Mouse (Mus musculus) embryonic facial prominence, embryonic 11.5 days (tissue): ENCODE measurements around the gene Hist1h4b. TPM values are rescaled to one million over a fixed set of nuclear protein-coding genes. Genes with fewer than 3 reads are reported as not detected.
"Not testable (repeated sequence)": the region's sequence is repeated elsewhere in the genome, so short reads cannot be mapped to it uniquely, and the experiment has no call there.

Experiments
- ATAC-seq: fragments of 200-750 bp; cut with Nextera tagmentation; replicated peaks from 2 replicates; pipeline ENCODE4 v1.8.0; 2017; ENCODE audit warnings: low read depth; ENCODE audit not compliant: insufficient number of reproducible peaks, low FRiP score, low TSS enrichment
- DNase-seq: peaks from one replicate; pipeline ENCODE4 v3.0.0-alpha.2; 2015; ENCODE audit warnings: low spot score
- H3K27ac ChIP-seq: fragments of 300-500 bp; sonication (generic); replicated peaks from 2 replicates; pipeline ENCODE4 v1.5.1; 2014; ENCODE audit warnings: mild to moderate bottlenecking, low read depth, low read length, control low read depth
- H3K27me3 ChIP-seq: fragments of 300-500 bp; sonication (generic); 2 replicates; pipeline ENCODE4 v1.6.1; 2014; ENCODE audit warnings: mild to moderate bottlenecking, low read length, moderate library complexity, mixed read lengths; ENCODE audit not compliant: control insufficient read depth, insufficient read depth
- H3K36me3 ChIP-seq: fragments of 300-500 bp; sonication (generic); replicated peaks from 2 replicates; pipeline ENCODE4 v1.6.1; 2014; ENCODE audit warnings: low read depth, mild to moderate bottlenecking, low read length, moderate library complexity, mixed read lengths; ENCODE audit not compliant: control insufficient read depth, insufficient read depth
- H3K4me1 ChIP-seq: fragments of 300-500 bp; sonication (generic); 2 replicates; pipeline ENCODE4 v1.6.1; 2014; ENCODE audit warnings: low read length, mixed read lengths; ENCODE audit not compliant: control insufficient read depth, insufficient read depth
- H3K4me2 ChIP-seq: fragments of 300-500 bp; sonication (generic); 2 replicates; pipeline ENCODE4 v1.6.1; 2014; ENCODE audit warnings: low read depth, mild to moderate bottlenecking, control low read depth, low read length, moderate library complexity
- H3K4me3 ChIP-seq: fragments of 300-500 bp; sonication (generic); 2 replicates; pipeline ENCODE4 v1.5.1; 2014; ENCODE audit warnings: low read depth, low read length, control low read depth
- H3K9ac ChIP-seq: fragments of 300-500 bp; sonication (generic); replicated peaks from 2 replicates; pipeline ENCODE4 v1.6.1; 2014; ENCODE audit warnings: mild to moderate bottlenecking, control low read depth, low read length
- H3K9me3 ChIP-seq: fragments of 300-500 bp; sonication (generic); replicated peaks from 2 replicates; pipeline ENCODE4 v1.6.1; 2016; ENCODE audit warnings: mild to moderate bottlenecking, low read length, inconsistent platforms, mixed read lengths; ENCODE audit not compliant: control insufficient read depth
- WGBS: fragments of 180-500 bp; shearing (Covaris S2); extraction: QIAGEN DNeasy Blood & Tissue Kit; methylation state at CpG from one replicate; pipeline ENCODE4 v1.1.7; 2014; 5-methylcytosine and 5-hydroxymethylcytosine counted together
- polyA plus RNA-seq: library from polyadenylated mRNA; unstranded; fragments of >200 nt; fragmentation: Nextera tagmentation; extraction: Ambion mirVana; gene quantifications from 2 replicates; pipeline ENCODE4 v1.2.1, GENCODE M21; 2014

Hist1h4b gene
- polyA plus RNA-seq, 1 experiment from 2014 or later: 10.1 TPM

DNA sequence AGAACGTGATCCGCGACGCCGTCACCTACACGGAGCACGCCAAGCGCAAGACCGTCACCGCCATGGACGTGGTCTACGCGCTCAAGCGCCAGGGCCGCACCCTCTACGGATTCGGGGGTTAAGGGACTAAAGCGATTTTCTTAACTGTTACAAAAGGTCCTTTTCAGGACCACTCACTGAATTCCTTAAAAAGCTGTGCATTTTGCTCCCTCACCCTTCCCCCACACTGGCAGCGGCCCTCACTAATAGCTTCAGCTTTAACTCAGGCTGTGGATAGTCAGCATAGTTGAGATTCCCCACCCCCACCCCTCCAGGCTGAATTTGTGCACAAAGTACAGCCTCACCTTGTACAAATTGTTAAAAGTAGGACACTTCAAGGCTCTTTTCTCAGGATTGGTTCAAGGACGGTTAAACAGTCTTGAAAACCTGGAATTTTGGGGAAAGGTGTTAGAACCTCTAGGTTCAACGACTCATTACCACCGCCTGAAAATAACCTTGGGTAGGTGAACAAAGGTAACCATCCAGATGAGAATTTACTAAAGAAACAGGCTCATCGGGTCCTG lies 479 bp downstream of the Hist1h4b start:
- Histone ChIP-seq H3K9ac (peak overlapping the region; percentile 77), H3K27ac (peak overlapping the region; percentile 91), H3K9me3 (no peaks in the 10 kb centered on the region), H3K4me1 (no peaks in the 10 kb centered on the region), H3K4me2 (peak overlapping the region; percentile 74), H3K27me3 (no peaks in the 10 kb centered on the region), H3K4me3 (peak overlapping the region; percentile 35), H3K36me3 (no peaks in the 10 kb centered on the region)
- WGBS: 3% methylated on average over 14 of the region's 23 CpGs
- ATAC-seq: peak; percentile 9; the same call in 1 of the 2 replicates
- DNase-seq: peak; percentile 73

GRCm38 (mm10) chr13:23757921-23758320 lies 1.1 kb downstream of the Hist1h4b start:
- Histone ChIP-seq H3K4me3 (no peak overlapping the region), H3K27ac (peak overlapping the region; percentile 91), H3K4me2 (no peak overlapping the region), H3K9me3 (no peaks in the 10 kb centered on the region), H3K4me1 (no peaks in the 10 kb centered on the region), H3K9ac (no peak overlapping the region), H3K27me3 (no peaks in the 10 kb centered on the region), H3K36me3 (no peaks in the 10 kb centered on the region)
- no peak for ATAC-seq
- 57% methylated on average over 3 of the region's 3 CpGs for WGBS
- DNase-seq: no peak

GRCm38 (mm10) chr13:23759251-23759771 lies 2.5 kb downstream of the Hist1h4b start:
- Histone ChIP-seq H3K9me3 (no peaks in the 10 kb centered on the region), H3K4me1 (no peaks in the 10 kb centered on the region), H3K4me2 (no peak overlapping the region), H3K4me3 (no peak overlapping the region), H3K36me3 (no peaks in the 10 kb centered on the region), H3K9ac (no peak overlapping the region), H3K27ac (no peak overlapping the region), H3K27me3 (no peaks in the 10 kb centered on the region)
- WGBS: 81% methylated on average over 3 of the region's 3 CpGs
- DNase-seq (no peak), ATAC-seq (no peak)

- Histone ChIP-seq H3K4me1 (no peaks in the 10 kb centered on the region), H3K4me3 (no peak overlapping the region), H3K9ac (peak overlapping the region; percentile 64), H3K9me3 (no peaks in the 10 kb centered on the region), H3K36me3 (no peaks in the 10 kb centered on the region), H3K27me3 (no peaks in the 10 kb centered on the region), H3K4me2 (peak overlapping the region; percentile 67), H3K27ac (peak overlapping the region; percentile 85; the same call in 1 of the 2 replicates)
- no peak for DNase-seq
- no peak for ATAC-seq
- 64% methylated on average over 1 of the region's 1 CpGs for WGBS
Measured at GRCm38 (mm10) chr13:23759916-23760239, 3.1 kb downstream of the Hist1h4b start.

- Histone ChIP-seq H3K36me3 (no peaks in the 10 kb centered on the region), H3K4me1 (no peaks in the 10 kb centered on the region), H3K27me3 (no peaks in the 10 kb centered on the region), H3K9ac (peak overlapping the region; percentile 64), H3K9me3 (no peaks in the 10 kb centered on the region), H3K4me2 (peak overlapping the region; percentile 67), H3K4me3 (peak overlapping the region; percentile 41), H3K27ac (peak overlapping the region; percentile 85)
- 2% methylated on average over 18 of the region's 27 CpGs for WGBS
- no peak; the same call in 1 of the 2 replicates for ATAC-seq
- DNase-seq: peak; percentile 72
Measured at GRCm38 (mm10) chr13:23760240-23760971, 3.6 kb downstream of the Hist1h4b start.

DNA sequence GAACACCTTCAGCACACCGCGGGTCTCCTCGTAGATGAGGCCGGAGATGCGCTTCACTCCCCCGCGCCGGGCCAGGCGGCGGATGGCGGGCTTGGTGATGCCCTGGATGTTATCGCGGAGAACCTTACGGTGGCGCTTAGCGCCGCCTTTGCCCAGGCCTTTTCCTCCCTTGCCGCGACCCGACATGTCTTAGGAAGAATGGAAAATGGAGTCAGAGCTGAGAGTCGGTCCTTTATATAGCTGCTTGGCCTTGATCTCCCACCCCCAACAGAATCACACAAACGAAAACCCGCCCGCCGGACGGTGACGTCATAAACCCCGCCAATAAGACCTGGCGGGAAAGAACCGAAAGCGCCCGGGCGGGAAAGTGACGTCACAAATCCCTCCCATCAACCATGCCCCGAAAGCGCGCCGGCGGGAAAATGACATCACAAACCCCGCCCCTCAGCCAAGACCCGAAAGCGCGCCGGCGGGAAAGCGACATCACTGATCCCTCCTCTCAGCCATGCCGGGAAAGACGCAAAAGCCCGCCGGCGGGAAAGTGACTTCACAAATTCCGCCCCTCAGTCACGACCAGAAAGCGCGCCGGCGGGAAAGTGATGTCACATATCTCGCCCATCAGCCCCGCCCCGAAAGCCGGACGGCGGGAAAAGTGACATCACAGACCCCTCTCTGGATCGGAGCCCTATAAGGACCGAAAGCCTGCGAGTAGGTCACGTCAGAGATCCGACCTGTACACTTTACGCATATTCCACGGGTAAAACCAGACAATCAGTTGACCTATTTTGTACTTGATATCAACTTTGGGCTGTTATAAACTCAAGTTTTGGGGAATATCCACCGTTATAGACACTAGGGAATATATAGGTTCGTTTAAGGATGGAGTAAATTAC lies 4.4 kb downstream of the Hist1h4b start, which contains the start of gene Hist1h4a:
Hist1h4a (minus strand) TSS at position 259 of the 893 bp plus-strand sequence.
- H3K4me2 ChIP-seq: peak within 1 kb of the TSS; percentile 67
- DNase-seq: peak; percentile 99
- no peaks in the 10 kb centered on the region for H3K36me3 ChIP-seq
- H3K9ac ChIP-seq: peak within 1 kb of the TSS; percentile 67
- no peaks in the 10 kb centered on the region for H3K27me3 ChIP-seq
- peak within 1 kb of the TSS; percentile 41 for H3K4me3 ChIP-seq
- no peaks in the 10 kb centered on the region for H3K9me3 ChIP-seq
- H3K4me1 ChIP-seq: no peaks in the 10 kb centered on the region
- ATAC-seq: peak; percentile 67
- WGBS: 0% methylated on average over 61 of the region's 72 CpGs
- peak within 1 kb of the TSS; percentile 97 for H3K27ac ChIP-seq

DNA sequence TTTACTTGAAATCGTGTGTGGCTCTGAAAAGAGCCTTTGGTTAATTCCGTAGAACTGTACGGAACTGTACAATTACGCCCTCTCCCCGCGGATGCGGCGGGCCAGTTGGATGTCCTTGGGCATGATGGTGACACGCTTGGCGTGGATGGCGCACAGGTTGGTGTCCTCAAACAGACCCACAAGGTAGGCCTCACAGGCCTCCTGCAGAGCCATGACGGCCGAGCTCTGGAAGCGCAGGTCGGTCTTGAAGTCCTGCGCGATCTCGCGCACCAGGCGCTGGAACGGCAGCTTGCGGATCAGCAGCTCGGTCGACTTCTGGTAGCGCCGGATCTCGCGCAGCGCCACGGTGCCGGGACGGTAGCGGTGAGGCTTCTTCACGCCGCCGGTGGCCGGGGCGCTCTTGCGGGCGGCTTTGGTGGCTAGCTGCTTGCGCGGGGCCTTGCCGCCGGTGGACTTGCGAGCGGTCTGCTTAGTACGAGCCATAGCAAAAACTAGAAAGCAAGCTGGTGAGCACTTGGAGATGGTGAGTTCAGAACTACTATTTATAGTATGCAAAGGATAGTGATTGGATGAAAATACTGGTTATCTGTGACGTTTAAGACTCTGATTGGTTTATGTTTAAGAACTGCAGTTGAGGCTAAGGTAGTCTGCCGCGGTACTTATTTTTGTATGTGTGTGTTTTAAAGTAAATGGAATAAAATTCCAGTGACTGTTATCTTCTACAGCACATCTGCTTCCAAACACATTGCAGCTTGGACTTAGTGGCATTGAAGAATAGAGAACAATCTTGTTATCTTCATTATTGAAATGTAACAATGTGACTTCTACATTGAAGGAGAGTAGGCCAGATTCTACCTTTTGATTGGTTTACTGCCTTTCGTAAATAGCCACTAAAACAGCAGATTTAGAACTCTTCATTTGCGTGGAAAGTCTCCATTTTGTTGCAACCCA lies 5.3 kb downstream of the Hist1h4b start, which contains the start of gene Hist1h3a:
Hist1h3a (minus strand) TSS at position 516 of the 951 bp plus-strand sequence.
- H3K9me3 ChIP-seq, H3K4me1 ChIP-seq, H3K36me3 ChIP-seq, H3K27me3 ChIP-seq: not testable (repeated sequence)
- Histone ChIP-seq H3K9ac (peak within 1 kb of the TSS; percentile 67), H3K27ac (peak within 1 kb of the TSS; percentile 97), H3K4me2 (peak within 1 kb of the TSS; percentile 86), H3K4me3 (peak within 1 kb of the TSS; percentile 56)
- WGBS: under 1% methylated on average over 25 of the region's 52 CpGs
- ATAC-seq (peak; percentile 72), DNase-seq (peak; percentile 86)
